7 mouse cellular contexts compared by ENCODE assay signal in the genomic region with DNA sequence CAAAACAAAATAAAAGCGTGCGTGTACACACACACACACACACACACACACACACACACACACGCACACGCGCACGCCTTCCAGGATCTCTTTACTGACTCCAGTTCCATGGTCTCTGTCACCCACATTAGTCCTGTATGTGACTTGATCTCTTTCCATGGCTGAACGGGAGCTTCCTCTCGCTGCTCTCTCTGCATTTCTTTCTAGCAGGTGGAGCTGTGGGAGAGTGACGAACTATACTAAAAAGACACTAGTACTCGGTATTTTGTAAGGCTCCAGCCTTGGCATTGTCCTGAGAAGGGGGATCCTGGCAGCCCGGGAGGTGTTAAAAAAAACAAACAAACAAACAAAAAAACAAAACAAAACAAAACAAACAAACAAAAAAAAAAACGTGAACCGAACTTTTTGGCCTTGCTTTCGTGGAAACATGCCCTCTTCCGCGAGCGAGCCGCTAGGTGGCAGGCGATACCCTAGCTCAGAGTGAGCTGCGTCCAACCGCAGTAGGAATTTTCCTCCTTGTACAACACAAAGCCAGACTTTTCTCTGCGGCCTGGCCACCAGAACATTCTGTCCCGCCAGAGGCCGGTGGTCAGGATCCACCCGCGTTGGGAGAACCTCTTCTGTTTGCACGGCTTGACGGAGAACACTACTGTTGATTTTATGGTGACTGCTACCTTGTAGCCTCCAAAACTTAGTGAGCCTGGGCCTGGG. TPM values are rescaled to one million over a fixed set of nuclear protein-coding genes. Genes with fewer than 3 reads are reported as not detected.
DNase-seq lines count a peak whose midpoint lies in the region; ATAC-seq and TF ChIP-seq lines count a peak whose summit lies in the region.

No protein-coding gene starts in this region.

- ATAC-seq in embryonic facial prominence, embryonic 11.5 days (replicated peaks; ENCODE audit: insufficient number of reproducible peaks, low FRiP score, low TSS enrichment, low read depth): peak; percentile 66
- ATAC-seq in midbrain, embryonic 12.5 days (ENCODE audit: low FRiP score, low read depth): peak; percentile 73; the same call in 1 of the 2 replicates

- H3K27me3 ChIP-seq in embryonic facial prominence, embryonic 11.5 days (ENCODE audit: control insufficient read depth, insufficient read depth, low read length): no peaks in the 10 kb centered on the region
- H3K27me3 ChIP-seq in limb, embryonic 10.5 days (ENCODE audit: low read depth, poor library complexity, severe bottlenecking): no peaks in the 10 kb centered on the region
- H3K27me3 ChIP-seq in midbrain, embryonic 12.5 days: no peaks in the 10 kb centered on the region; the same call in 1 of the 2 replicates
- H3K27me3 ChIP-seq in small intestine, adult 2 months (ENCODE audit: control insufficient read depth, insufficient read depth, low read length): no peaks in the 10 kb centered on the region

- no peak overlapping the region for H3K4me2 ChIP-seq in embryonic facial prominence, embryonic 11.5 days (ENCODE audit: low read depth, low read length)
- 0 out of 2 replicates have a peak overlapping the region, but pooled peaks have one; percentile 21 for H3K4me2 ChIP-seq in midbrain, embryonic 12.5 days (replicated peaks)

- H3K9me3 ChIP-seq in embryonic facial prominence, embryonic 11.5 days (replicated peaks; ENCODE audit: control insufficient read depth, low read length): no peaks in the 10 kb centered on the region
- H3K9me3 ChIP-seq in limb, embryonic 10.5 days (replicated peaks): no peaks in the 10 kb centered on the region
- H3K9me3 ChIP-seq in midbrain, embryonic 12.5 days: no peaks in the 10 kb centered on the region

- no peaks in the 10 kb centered on the region; the same call in 1 of the 2 replicates for H3K4me1 ChIP-seq in embryonic facial prominence, embryonic 11.5 days (ENCODE audit: control insufficient read depth, insufficient read depth, low read length)
- H3K4me1 ChIP-seq in limb, embryonic 10.5 days: 0 out of 2 replicates have a peak, but pooled peaks cover 6% of the 10 kb centered on the region
- peaks cover 14% of the 10 kb centered on the region for H3K4me1 ChIP-seq in midbrain, embryonic 12.5 days
- H3K4me1 ChIP-seq in small intestine, adult 2 months (ENCODE audit: control insufficient read depth, insufficient read depth, insufficient read length, low read length): peaks cover 10% of the 10 kb centered on the region

- TF ChIP-seq CTCF in small intestine, adult 2 months (IDR thresholded peaks at IDR 0.05; ENCODE audit: extremely low read depth, insufficient read length, insufficient replicate concordance, low read depth, low read length): peak; percentile 92

- peak; percentile 81 for DNase-seq in adrenal gland, adult 8-10 months
- peak; percentile 88 for DNase-seq in embryonic facial prominence, embryonic 11.5 days (ENCODE audit: low spot score)
- peak; percentile 98 for DNase-seq in heart, adult 11 months
- peak; percentile 78 for DNase-seq in kidney, adult 11 months
- DNase-seq in limb, embryonic 10.5 days (ENCODE audit: low spot score): peak; percentile 85

- no peak overlapping the region for H3K9ac ChIP-seq in embryonic facial prominence, embryonic 11.5 days (replicated peaks; ENCODE audit: low read length)
- H3K9ac ChIP-seq in midbrain, embryonic 12.5 days (replicated peaks): no peak overlapping the region

- no peaks in the 10 kb centered on the region for H3K36me3 ChIP-seq in embryonic facial prominence, embryonic 11.5 days (replicated peaks; ENCODE audit: control insufficient read depth, insufficient read depth, low read depth, low read length)
- H3K36me3 ChIP-seq in limb, embryonic 10.5 days: no peaks in the 10 kb centered on the region
- no peaks in the 10 kb centered on the region for H3K36me3 ChIP-seq in midbrain, embryonic 12.5 days
- no peaks in the 10 kb centered on the region for H3K36me3 ChIP-seq in small intestine, adult 2 months (ENCODE audit: control insufficient read depth, insufficient read depth, low read length)

- 0 out of 2 replicates have a peak, but pooled peaks have one; percentile 27 for TF ChIP-seq POLR2A in small intestine, adult 2 months (IDR thresholded peaks at IDR 0.05; ENCODE audit: low read depth, low read length)

- no peak overlapping the region for H3K4me3 ChIP-seq in embryonic facial prominence, embryonic 11.5 days (ENCODE audit: low read depth, low read length)
- H3K4me3 ChIP-seq in limb, embryonic 10.5 days: 0 out of 2 replicates have a peak overlapping the region, but pooled peaks have one; percentile 10
- no peak overlapping the region for H3K4me3 ChIP-seq in midbrain, embryonic 12.5 days
- peak overlapping the region; percentile 50 for H3K4me3 ChIP-seq in small intestine, adult 2 months (ENCODE audit: low read depth, low read length)

- no peak overlapping the region for H3K27ac ChIP-seq in embryonic facial prominence, embryonic 11.5 days (replicated peaks; ENCODE audit: low read depth, low read length)
- peak overlapping the region; percentile 77 for H3K27ac ChIP-seq in limb, embryonic 10.5 days
- no peak overlapping the region for H3K27ac ChIP-seq in midbrain, embryonic 12.5 days (replicated peaks)
- peak overlapping the region; percentile 62 for H3K27ac ChIP-seq in small intestine, adult 2 months (ENCODE audit: insufficient read depth, low read depth, low read length)

- 28% methylated on average over 28 of the region's 28 CpGs for WGBS in embryonic facial prominence, embryonic 11.5 days
- WGBS in limb, embryonic 10.5 days: 27% methylated on average over 28 of the region's 28 CpGs
- 27% methylated on average over 28 of the region's 28 CpGs for WGBS in midbrain, embryonic 12.5 days
- WGBS in small intestine, adult 2 months: 22% methylated on average over 28 of the region's 28 CpGs

RNA-seq across cellular contexts. Expression of a gene that starts 9.9 kb away (rescaled TPM):
- 1 to 10 TPM; 1.8 to 6.1 (median 3.3) TPM for total RNA-seq in adrenal gland, adult 8-10 months (2022)
- polyA plus RNA-seq in embryonic facial prominence, embryonic 11.5 days (2014; fragmentation: Nextera tagmentation; extraction: Ambion mirVana): 3.1 and 3.7 TPM in 2 replicates
- polyA plus RNA-seq in limb, embryonic 10.5 days (2016; fragmentation: Nextera tagmentation; extraction: Ambion mirVana): 2.8 and 2.9 TPM in 2 replicates
- polyA plus RNA-seq in midbrain, embryonic 12.5 days (2016; fragmentation: Nextera tagmentation; extraction: Ambion mirVana): 5.7 and 6.9 TPM in 2 replicates
- 34.4 and 88.3 TPM in 2 replicates for polyA plus RNA-seq in small intestine, adult 2 months (2012; rRNA removed)

RNA-seq across cellular contexts. Expression of a gene that starts 40.4 kb away (rescaled TPM):
- 10 to 100 TPM; 15.8 to 35.1 (median 27.8) TPM for total RNA-seq in adrenal gland, adult 8-10 months (2022)
- polyA plus RNA-seq in embryonic facial prominence, embryonic 11.5 days (2014; fragmentation: Nextera tagmentation; extraction: Ambion mirVana): 47.7 and 51.4 TPM in 2 replicates
- polyA plus RNA-seq in limb, embryonic 10.5 days (2016; fragmentation: Nextera tagmentation; extraction: Ambion mirVana): 26.5 and 29.8 TPM in 2 replicates
- 121 and 137 TPM in 2 replicates for polyA plus RNA-seq in midbrain, embryonic 12.5 days (2016; fragmentation: Nextera tagmentation; extraction: Ambion mirVana)
- polyA plus RNA-seq in small intestine, adult 2 months (2012; rRNA removed): 20.8 and 56.4 TPM in 2 replicates

RNA-seq across cellular contexts. Expression of a gene that starts 51.5 kb away (rescaled TPM):
- total RNA-seq in adrenal gland, adult 8-10 months (2022): 10 to 100 TPM; 54.5 to 66.7 (median 63.1) TPM
- 293 and 295 TPM in 2 replicates for polyA plus RNA-seq in embryonic facial prominence, embryonic 11.5 days (2014; fragmentation: Nextera tagmentation; extraction: Ambion mirVana)
- 314 and 345 TPM in 2 replicates for polyA plus RNA-seq in limb, embryonic 10.5 days (2016; fragmentation: Nextera tagmentation; extraction: Ambion mirVana)
- 195 and 202 TPM in 2 replicates for polyA plus RNA-seq in midbrain, embryonic 12.5 days (2016; fragmentation: Nextera tagmentation; extraction: Ambion mirVana)
- polyA plus RNA-seq in small intestine, adult 2 months (2012; rRNA removed): 8.6 and 9.9 TPM in 2 replicates

Comparison
In these comparisons a context has a peak if more than half of its experiments do, and no peak if none do; other contexts are left out.
1. H3K27ac ChIP-seq: peak in limb, embryonic 10.5 days (single experiment) and small intestine, adult 2 months (single experiment); none in embryonic facial prominence, embryonic 11.5 days (single experiment) and midbrain, embryonic 12.5 days (single experiment).
2. H3K4me3 ChIP-seq: peak in limb, embryonic 10.5 days (single experiment) and small intestine, adult 2 months (single experiment); none in embryonic facial prominence, embryonic 11.5 days (single experiment) and midbrain, embryonic 12.5 days (single experiment).
3. RNA of a gene that starts 51.5 kb away (polyA plus RNA-seq): 314 to 345 TPM in limb, embryonic 10.5 days, 293 to 295 TPM in embryonic facial prominence, embryonic 11.5 days and 195 to 202 TPM in midbrain, embryonic 12.5 days; 8.6 to 9.9 TPM in small intestine, adult 2 months; every median in the first group is over 10 times any median in the second.
4. Peak in every context shown above with its lines, with median percentiles within 50 percentile points of each other: DNase-seq.